Mouse (Mus musculus): ENCODE results near the gene Osbpl10.

GRCm38 (mm10) chr9:115161591-115161990 is 183.2 kb downstream of the Osbpl10 start:
- TF ChIP-seq CTCF (IDR thresholded peaks at IDR 0.05; ENCODE audit: low read depth) (no peak), EP300 (IDR thresholded peaks at IDR 0.05; ENCODE audit: low read depth) (no peak)

Measured in heart, postnatal 0 days (tissue).